Mouse (Mus musculus): ENCODE measurements at regions not wholly inside any gene's neighbourhood (a gene's known extent, or its start where the extent isn't known, plus 50 kb on each side); places are given as distances from the start of the nearest gene placed in this dataset.

- no peak for TF ChIP-seq CTCF (IDR thresholded peaks at IDR 0.05)
- DNase-seq (ENCODE audit: low read depth, low spot score) (no peak), ATAC-seq (no peak)
- no peaks in the 10 kb centered on the region for H3K27me3 ChIP-seq
- CTCF ChIA-PET, result interaction anchor here (1.2 kb wide), 1 partner anchor 131 kb away, joined by 3 read pairs; no protein-coding TSS in a partner anchor
- POLR2A ChIA-PET, result interaction anchor here (0.7 kb wide), 1 partner anchor 106 kb away, joined by 3 read pairs; no protein-coding TSS in a partner anchor
- in situ Hi-C loops (cut with MboI; ENCODE audit: low pct_unique_long_range_greater_than_20kb), result no loop called here
Measured at GRCm38 (mm10) chr9:72208296-72208695, 66.4 kb upstream of the Zfp280d start.

- ChIA-PET CTCF (interaction anchor here (1.1 kb wide), 1 partner anchor 12 kb away, joined by 3 read pairs; no protein-coding TSS in a partner anchor), POLR2A (interaction anchor here (0.7 to 0.8 kb wide), 2 partner anchors 538 to 678 kb away, joined by 6 to 7 read pairs; no protein-coding TSS in a partner anchor)
- DNase-seq (ENCODE audit: low read depth, low spot score) (no peak), ATAC-seq (no peak)
- no peaks in the 10 kb centered on the region for H3K27me3 ChIP-seq
- in situ Hi-C loops (cut with MboI; ENCODE audit: low pct_unique_long_range_greater_than_20kb), result no loop called here
- TF ChIP-seq CTCF (IDR thresholded peaks at IDR 0.05), result no peak
Measured at GRCm38 (mm10) chr9:72217296-72218028, 57.2 kb upstream of the Zfp280d start.

- no peak for ATAC-seq
- ChIA-PET CTCF (interaction anchor here (1.0 kb wide), 1 partner anchor 26 kb away, joined by 3 read pairs; no protein-coding TSS in a partner anchor), POLR2A (interaction anchor here (0.5 kb wide), 1 partner anchor 243 kb away, joined by 5 read pairs; no protein-coding TSS in a partner anchor)
- DNase-seq (ENCODE audit: low read depth, low spot score), result no peak
- no peaks in the 10 kb centered on the region for H3K27me3 ChIP-seq
- in situ Hi-C loops (cut with MboI; ENCODE audit: low pct_unique_long_range_greater_than_20kb), result no loop called here
- TF ChIP-seq CTCF (IDR thresholded peaks at IDR 0.05), result no peak
Measured at GRCm38 (mm10) chr9:72218736-72219135, 55.9 kb upstream of the Zfp280d start.

GRCm38 (mm10) chr9:72219892-72220291, 54.8 kb upstream of the Zfp280d start:
- in situ Hi-C loops (cut with MboI; ENCODE audit: low pct_unique_long_range_greater_than_20kb), result no loop called here
- ChIA-PET POLR2A (no interaction called here), CTCF (interaction anchor here (1.0 kb wide), 1 partner anchor 411 kb away, joined by 3 read pairs; no protein-coding TSS in a partner anchor)
- DNase-seq (ENCODE audit: low read depth, low spot score), result no peak
- no peak for TF ChIP-seq CTCF (IDR thresholded peaks at IDR 0.05)
- ATAC-seq, result no peak
- no peaks in the 10 kb centered on the region for H3K27me3 ChIP-seq

DNA sequence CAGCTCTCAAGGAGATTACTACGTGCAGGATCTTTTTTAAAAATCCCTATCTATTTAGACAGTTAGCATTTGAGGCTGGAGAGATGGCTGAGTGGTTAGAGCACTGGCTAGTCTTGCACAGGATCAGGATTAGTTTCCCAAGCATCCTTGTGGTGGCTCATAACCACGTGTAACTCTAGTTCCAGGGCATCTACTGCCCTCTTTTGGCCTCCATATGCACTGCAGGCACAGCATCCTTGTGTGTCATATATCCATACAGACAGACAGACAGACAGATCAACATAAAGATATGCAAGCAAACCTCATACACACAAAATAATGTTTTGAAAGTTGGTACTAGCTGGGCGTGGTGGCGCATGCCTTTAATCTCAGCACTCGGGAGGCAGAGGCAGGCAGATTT, 53.3 kb upstream of the Zfp280d start:
- no peak for DNase-seq (ENCODE audit: low read depth, low spot score)
- in situ Hi-C loops (cut with MboI; ENCODE audit: low pct_unique_long_range_greater_than_20kb), result no loop called here

More for the DNA sequence above, 53.3 kb upstream of the Zfp280d start:
- H3K27me3 ChIP-seq, result no peaks in the 10 kb centered on the region
- ChIA-PET POLR2A (no interaction called here), CTCF (interaction anchor here (1.0 kb wide), 1 partner anchor 22 kb away, joined by 3 read pairs; no protein-coding TSS in a partner anchor)
- peak; percentile 49 for TF ChIP-seq CTCF (IDR thresholded peaks at IDR 0.05)
- ATAC-seq, result no peak

Measured in Patski (cell line).